Mouse (Mus musculus) liver, embryonic 15.5 days (tissue): Measurements from ENCODE around the gene Lhpp. TPM values are rescaled to one million over a fixed set of nuclear protein-coding genes. Genes with fewer than 3 reads are reported as not detected.

Experiments used
- ATAC-seq: fragments of 200-750 bp; cut with Nextera tagmentation; 2 replicates; pipeline ENCODE4 v1.8.0; 2017; ENCODE audit warnings: moderate number of reproducible peaks, mild to moderate bottlenecking, moderate library complexity; ENCODE audit not compliant: insufficient read depth
- H3K27ac ChIP-seq: fragments of 300-500 bp; sonication (generic); replicated peaks from 2 replicates; pipeline ENCODE4 v1.5.1; 2015; ENCODE audit warnings: mild to moderate bottlenecking, inconsistent platforms
- H3K27me3 ChIP-seq: fragments of 300-500 bp; sonication (generic); 2 replicates; pipeline ENCODE4 v1.6.1; 2015; ENCODE audit warnings: mild to moderate bottlenecking, inconsistent platforms
- H3K36me3 ChIP-seq: fragments of 300-500 bp; sonication (generic); replicated peaks from 2 replicates; pipeline ENCODE4 v1.6.1; 2015; ENCODE audit warnings: moderate library complexity, mild to moderate bottlenecking, inconsistent platforms
- H3K4me1 ChIP-seq: fragments of 300-500 bp; sonication (generic); replicated peaks from 2 replicates; pipeline ENCODE4 v1.6.1; 2015; ENCODE audit warnings: inconsistent platforms
- H3K4me2 ChIP-seq: fragments of 300-500 bp; sonication (generic); 2 replicates; pipeline ENCODE4 v1.6.1; 2015; ENCODE audit warnings: moderate library complexity, mild to moderate bottlenecking, inconsistent platforms
- H3K4me3 ChIP-seq: fragments of 300-500 bp; sonication (generic); replicated peaks from 2 replicates; pipeline ENCODE4 v1.5.1; 2015; ENCODE audit warnings: mild to moderate bottlenecking, inconsistent platforms
- H3K9ac ChIP-seq: fragments of 300-500 bp; sonication (generic); 2 replicates; pipeline ENCODE4 v1.6.1; 2015; ENCODE audit warnings: moderate library complexity, mild to moderate bottlenecking, inconsistent platforms
- H3K9me3 ChIP-seq: fragments of 300-500 bp; sonication (generic); replicated peaks from 2 replicates; pipeline ENCODE4 v1.6.1; 2016; ENCODE audit warnings: inconsistent platforms
- WGBS: fragments of 180-500 bp; shearing (Covaris S2); methylation state at CpG from one replicate; pipeline ENCODE4 v1.1.7; 2015; ENCODE audit warnings: mixed read lengths; ENCODE audit not compliant: insufficient replicate concordance; 5-methylcytosine and 5-hydroxymethylcytosine counted together
- polyA plus RNA-seq: library from polyadenylated mRNA; unstranded; fragments of >200 nt; fragmentation: Nextera tagmentation; extraction: Ambion mirVana; gene quantifications from 2 replicates; pipeline ENCODE4 v1.2.1, GENCODE M21; 2015

Lhpp gene
- polyA plus RNA-seq, 1 experiment from 2014 or later, result 4.8 TPM

DNA sequence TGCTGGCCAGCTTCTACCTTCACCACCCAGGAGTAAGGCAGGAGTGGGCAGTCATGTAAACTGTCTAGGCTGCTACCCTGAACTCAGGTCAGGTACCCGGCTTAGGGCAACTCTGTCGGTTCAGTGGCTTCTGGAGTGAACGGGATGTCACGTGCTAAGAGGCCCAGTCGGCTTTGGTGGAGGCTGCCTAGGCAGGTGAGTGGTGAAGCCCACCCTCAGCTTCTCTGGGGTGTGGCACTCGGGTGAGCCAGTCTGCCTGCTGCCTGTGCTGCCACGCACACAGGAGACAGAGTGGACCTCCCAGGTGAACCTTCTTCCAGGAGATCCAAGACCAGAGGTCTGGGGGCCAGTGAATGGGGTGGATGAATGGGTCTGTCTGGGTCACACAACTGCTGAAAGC, 102.5 kb downstream of the Lhpp start:
- Histone ChIP-seq H3K4me1 (peaks cover 43% of the 10 kb centered on the region), H3K4me3 (no peak overlapping the region), H3K27ac (peak overlapping the region; percentile 78), H3K9ac (no peak overlapping the region), H3K4me2 (no peak overlapping the region), H3K36me3 (peaks cover 64% of the 10 kb centered on the region), H3K9me3 (no peaks in the 10 kb centered on the region), H3K27me3 (no peaks in the 10 kb centered on the region)
- ATAC-seq, result no peak
- WGBS, result 62% methylated on average over 7 of the region's 7 CpGs

- peaks cover 49% of the 10 kb centered on the region for H3K4me1 ChIP-seq
- no peak for ATAC-seq
- no peak overlapping the region for H3K9ac ChIP-seq
- 47% methylated on average over 8 of the region's 8 CpGs for WGBS
- H3K9me3 ChIP-seq, result no peaks in the 10 kb centered on the region
- peak overlapping the region; percentile 78 for H3K27ac ChIP-seq
- peaks cover 65% of the 10 kb centered on the region for H3K36me3 ChIP-seq
- no peak overlapping the region for H3K4me3 ChIP-seq
- H3K4me2 ChIP-seq, result no peak overlapping the region
- H3K27me3 ChIP-seq, result no peaks in the 10 kb centered on the region
Observed at GRCm38 (mm10) chr7:132713483-132714126, 103.2 kb downstream of the Lhpp start.

GRCm38 (mm10) chr7:132714236-132714923, 103.9 kb downstream of the Lhpp start:
- no peak overlapping the region for H3K9ac ChIP-seq
- ATAC-seq, result no peak

GRCm38 (mm10) chr7:132715259-132715658, 104.8 kb downstream of the Lhpp start:
- H3K4me1 ChIP-seq, result peaks cover 66% of the 10 kb centered on the region
- peaks cover 82% of the 10 kb centered on the region for H3K36me3 ChIP-seq
- H3K9ac ChIP-seq, result no peak overlapping the region
- no peaks in the 10 kb centered on the region for H3K27me3 ChIP-seq
- WGBS, result 85% methylated on average over 4 of the region's 4 CpGs
- no peak overlapping the region for H3K4me2 ChIP-seq
- H3K4me3 ChIP-seq, result no peak overlapping the region
- H3K27ac ChIP-seq, result no peak overlapping the region
- no peak for ATAC-seq
- H3K9me3 ChIP-seq, result no peaks in the 10 kb centered on the region

More at GRCm38 (mm10) chr7:132714236-132714923, 103.9 kb downstream of the Lhpp start:
- H3K4me3 ChIP-seq, result no peak overlapping the region
- H3K9me3 ChIP-seq, result no peaks in the 10 kb centered on the region
- peaks cover 57% of the 10 kb centered on the region for H3K4me1 ChIP-seq
- no peak overlapping the region for H3K4me2 ChIP-seq
- peak overlapping the region; percentile 78 for H3K27ac ChIP-seq
- H3K36me3 ChIP-seq, result peaks cover 73% of the 10 kb centered on the region
- WGBS, result 56% methylated on average over 6 of the region's 6 CpGs
- H3K27me3 ChIP-seq, result no peaks in the 10 kb centered on the region

DNA sequence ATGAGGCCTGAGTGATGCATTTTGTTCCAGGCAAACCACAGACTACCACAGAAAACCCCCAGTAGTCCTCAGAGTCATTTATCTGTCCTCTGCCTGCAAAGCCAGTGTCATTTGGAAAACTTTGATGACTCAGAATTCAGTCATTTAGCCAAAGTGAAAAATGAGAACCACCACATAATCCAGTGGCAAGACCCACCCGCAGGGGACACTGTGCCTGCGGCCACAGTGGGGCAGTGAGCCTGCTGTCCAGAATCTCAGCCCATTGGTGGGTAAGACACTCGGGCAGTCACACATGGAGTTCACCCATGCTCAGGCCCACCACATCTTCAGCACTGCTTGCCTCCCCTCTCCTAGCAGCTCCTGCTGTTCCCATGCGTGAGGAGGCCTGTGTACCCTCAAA, 109.1 kb downstream of the Lhpp start:
- no peak overlapping the region for H3K4me2 ChIP-seq
- H3K9me3 ChIP-seq, result no peaks in the 10 kb centered on the region
- 67% methylated on average over 4 of the region's 4 CpGs for WGBS
- H3K27ac ChIP-seq, result 0 out of 2 replicates have a peak overlapping the region, but pooled peaks have one; percentile 33
- H3K4me1 ChIP-seq, result peaks cover 74% of the 10 kb centered on the region
- peaks cover 78% of the 10 kb centered on the region for H3K36me3 ChIP-seq
- no peaks in the 10 kb centered on the region for H3K27me3 ChIP-seq
- ATAC-seq, result no peak
- no peak overlapping the region for H3K9ac ChIP-seq
- H3K4me3 ChIP-seq, result no peak overlapping the region

- Histone ChIP-seq H3K4me1 (peaks cover 77% of the 10 kb centered on the region), H3K27me3 (no peaks in the 10 kb centered on the region), H3K27ac (no peak overlapping the region), H3K9ac (no peak overlapping the region), H3K9me3 (no peaks in the 10 kb centered on the region), H3K36me3 (peaks cover 72% of the 10 kb centered on the region), H3K4me2 (no peak overlapping the region), H3K4me3 (no peak overlapping the region)
- WGBS, result 75% methylated on average over 8 of the region's 8 CpGs
- ATAC-seq, result no peak
Observed at GRCm38 (mm10) chr7:132720562-132720961, 110.1 kb downstream of the Lhpp start.

DNA sequence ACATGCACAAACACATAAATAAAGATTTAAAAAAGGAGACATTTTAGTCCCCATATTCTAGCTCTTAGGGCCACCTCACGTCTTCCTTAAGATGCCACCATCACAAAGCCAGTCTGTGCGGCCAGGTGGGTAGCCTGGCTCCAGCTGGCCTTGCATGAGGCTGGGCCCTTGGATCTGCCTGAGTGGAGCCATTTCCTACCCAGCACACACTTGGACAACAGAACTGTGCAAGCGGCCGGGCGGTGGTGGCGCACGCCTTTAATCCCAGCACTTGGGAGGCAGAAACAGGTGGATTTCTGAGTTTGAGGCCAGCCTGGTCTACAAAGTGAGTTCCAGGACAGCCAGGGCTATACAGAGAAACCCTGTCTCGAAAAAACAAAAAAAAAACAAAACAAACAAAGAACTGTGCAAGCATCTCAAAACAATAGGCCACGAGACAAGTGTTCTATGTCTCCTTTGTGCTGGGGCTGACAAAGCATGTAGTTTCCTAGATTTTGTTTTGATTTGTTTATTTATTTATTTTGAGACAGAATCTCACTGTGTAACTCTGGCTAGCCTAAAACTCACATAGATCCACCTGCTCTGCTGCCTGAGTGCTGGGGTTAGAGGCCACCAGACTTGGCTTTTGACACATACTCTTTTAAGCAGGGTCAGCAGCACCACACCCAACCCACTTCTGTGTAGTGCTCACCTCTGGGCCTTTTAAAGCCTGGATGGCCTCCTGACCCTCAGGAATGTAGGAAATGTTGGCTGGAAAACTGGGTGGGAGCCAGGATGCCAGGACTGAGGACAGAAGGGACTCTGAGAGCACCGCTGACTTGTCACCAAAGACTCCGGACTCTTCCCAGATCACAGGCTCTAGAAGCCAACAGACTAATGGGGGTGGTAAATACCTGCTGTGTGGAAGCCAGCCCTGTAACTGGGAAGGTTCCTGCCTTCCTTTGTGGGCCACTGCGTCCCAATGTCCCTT, 112.2 kb downstream of the Lhpp start:
- H3K27me3 ChIP-seq, result no peaks in the 10 kb centered on the region
- 90% methylated on average over 12 of the region's 12 CpGs for WGBS
- peaks cover 65% of the 10 kb centered on the region for H3K36me3 ChIP-seq
- peak overlapping the region; percentile 68 for H3K27ac ChIP-seq
- H3K4me1 ChIP-seq, result peaks cover 76% of the 10 kb centered on the region
- no peak overlapping the region for H3K4me3 ChIP-seq
- H3K4me2 ChIP-seq, result no peak overlapping the region
- no peaks in the 10 kb centered on the region for H3K9me3 ChIP-seq
- no peak for ATAC-seq
- H3K9ac ChIP-seq, result peak overlapping the region; percentile 19; the same call in 1 of the 2 replicates

- Histone ChIP-seq H3K9me3 (no peaks in the 10 kb centered on the region), H3K4me1 (peaks cover 74% of the 10 kb centered on the region), H3K4me3 (0 out of 2 replicates have a peak overlapping the region, but pooled peaks have one; percentile 3), H3K9ac (no peak overlapping the region; the same call in 1 of the 2 replicates), H3K27ac (peak overlapping the region; percentile 68), H3K4me2 (peak overlapping the region; percentile 56), H3K27me3 (no peaks in the 10 kb centered on the region), H3K36me3 (peaks cover 71% of the 10 kb centered on the region)
- 51% methylated on average over 11 of the region's 11 CpGs for WGBS
- ATAC-seq, result peak; percentile 92
Observed at GRCm38 (mm10) chr7:132723906-132724305, 113.5 kb downstream of the Lhpp start.

DNA sequence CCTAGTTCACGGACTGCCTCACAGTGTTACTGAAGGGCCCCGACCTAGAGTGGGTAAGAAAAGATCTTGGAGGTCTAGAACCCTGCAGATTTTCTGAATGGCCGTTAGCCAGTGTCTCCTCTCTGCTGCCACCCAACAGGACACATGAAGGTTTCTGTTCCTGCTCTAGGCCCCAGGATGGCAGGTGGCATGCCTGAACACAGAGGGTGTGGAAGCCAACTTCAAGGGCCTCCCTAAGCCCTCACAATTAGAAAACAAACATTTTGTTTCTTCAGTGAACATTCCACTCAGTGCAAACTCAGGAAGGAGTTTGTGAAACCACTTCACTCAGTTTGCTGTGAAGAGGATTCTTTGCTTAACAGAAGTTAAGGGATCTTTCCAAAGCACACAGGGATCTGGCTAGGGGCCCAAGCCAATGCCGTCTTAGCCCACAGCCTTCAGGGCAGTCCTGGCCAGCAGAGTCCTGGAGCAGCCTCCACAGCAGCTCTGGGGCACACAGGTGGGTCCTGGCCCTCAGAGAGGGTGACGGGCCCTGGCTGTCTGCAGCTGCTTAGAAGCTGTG, 114.1 kb downstream of the Lhpp start:
- ATAC-seq, result no peak
- Histone ChIP-seq H3K36me3 (peaks cover 71% of the 10 kb centered on the region), H3K27ac (peak overlapping the region; percentile 68), H3K9ac (no peak overlapping the region; the same call in 1 of the 2 replicates), H3K27me3 (no peaks in the 10 kb centered on the region), H3K4me1 (peaks cover 74% of the 10 kb centered on the region), H3K9me3 (no peaks in the 10 kb centered on the region), H3K4me2 (peak overlapping the region; percentile 56), H3K4me3 (no peak overlapping the region)
- 79% methylated on average over 5 of the region's 5 CpGs for WGBS

GRCm38 (mm10) chr7:132726106-132726861, 115.8 kb downstream of the Lhpp start:
- peak overlapping the region; percentile 39 for H3K27ac ChIP-seq
- H3K36me3 ChIP-seq, result peaks cover 71% of the 10 kb centered on the region
- WGBS, result 78% methylated on average over 13 of the region's 13 CpGs
- no peaks in the 10 kb centered on the region for H3K27me3 ChIP-seq
- peaks cover 76% of the 10 kb centered on the region for H3K4me1 ChIP-seq
- no peak for ATAC-seq
- H3K4me3 ChIP-seq, result no peak overlapping the region
- no peak overlapping the region for H3K9ac ChIP-seq
- no peaks in the 10 kb centered on the region for H3K9me3 ChIP-seq
- no peak overlapping the region for H3K4me2 ChIP-seq
